Mouse (Mus musculus) heart, adult 2 months (tissue): ENCODE results near the gene Dhx15.

Experiments used
- CTCF ChIP-seq: fragments of 200-600 bp; IDR thresholded peaks from 2 replicates; pipeline ENCODE4 v1.8.1; 2022; ENCODE audit warnings: antibody characterized with exemption, mild to moderate bottlenecking, moderate library complexity
- EP300 ChIP-seq: fragments of 200-500 bp; IDR thresholded peaks from 2 replicates; pipeline ENCODE4 v1.6.1; 2011; ENCODE audit warnings: low read depth, low read length, control low read depth; ENCODE audit not compliant: insufficient read depth
- POLR2A ChIP-seq: fragments of 200-500 bp; IDR thresholded peaks from 2 replicates; pipeline ENCODE4 v1.6.1; 2011; ENCODE audit warnings: mild to moderate bottlenecking, low read depth, low read length, control low read depth; ENCODE audit not compliant: insufficient read depth

DNA sequence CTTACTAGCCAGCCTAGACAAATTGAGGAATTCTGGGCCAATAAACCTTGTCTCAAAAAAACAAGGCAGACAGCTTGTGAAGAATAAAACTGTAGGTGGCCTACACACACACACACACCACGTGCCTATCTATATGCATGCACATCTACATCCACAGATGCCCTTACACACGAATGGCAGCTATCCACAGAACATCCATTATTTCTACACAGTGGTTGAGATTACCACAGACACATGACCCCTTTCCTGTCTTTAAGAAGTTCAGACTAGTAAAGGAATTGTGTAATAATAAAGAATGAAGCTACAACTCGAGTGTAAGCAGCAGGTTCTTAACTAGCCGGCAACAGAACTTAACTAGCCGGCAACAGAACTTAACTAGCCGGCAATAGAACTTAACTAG is 68.2 kb downstream of the Dhx15 start:
- TF ChIP-seq CTCF (no peak), EP300 (no peak), POLR2A (no peak)
